Mouse (Mus musculus) adrenal gland, postnatal 36 days (tissue): ENCODE data around the gene Tnfrsf23. TPM values are rescaled to one million over a fixed set of nuclear protein-coding genes. Genes with fewer than 3 reads are reported as not detected.
"Not testable (repeated sequence)": the region's sequence is repeated elsewhere in the genome, so short reads cannot be mapped to it uniquely, and the experiment has no call there.

ENCODE experiments used
- DNase-seq, 2 experiments: peaks; one replicate each; pipeline ENCODE4 v3.0.0; 2021; ENCODE audit warnings: mixed read lengths in 1 of 2
- total RNA-seq, 2 experiments: library from RNA; stranded (reverse); gene quantifications; 2 replicates each; pipeline ENCODE4 v1.2.3; 2021

The Tnfrsf23 gene
- total RNA-seq, 2 experiments from 2014 or later, result 3.1 to 4.3 TPM

- not testable (repeated sequence) for DNase-seq
Measured at GRCm38 (mm10) chr7:143684569-143684968, 1.1 kb downstream of the Tnfrsf23 start.

DNA sequence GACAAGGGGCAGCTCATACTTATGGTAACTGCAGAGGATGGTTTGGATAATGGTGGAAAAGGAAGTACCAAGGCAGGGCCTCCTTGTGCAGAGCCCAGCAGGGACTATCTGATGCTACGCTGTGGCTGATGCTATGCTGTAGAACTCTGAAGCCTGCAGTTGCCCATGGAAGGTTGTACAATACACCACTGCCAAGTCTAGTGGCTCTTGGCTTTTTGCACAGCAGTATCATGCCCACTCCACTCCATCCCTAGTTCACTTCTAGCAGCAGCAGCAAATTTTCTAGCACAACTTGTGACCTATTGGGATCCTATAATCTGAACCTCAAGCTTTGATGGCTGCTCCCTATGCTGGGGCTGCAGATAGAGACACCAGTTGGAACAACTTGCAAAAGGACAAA lies 4.1 kb downstream of the Tnfrsf23 start:
- DNase-seq, result no peak

DNA sequence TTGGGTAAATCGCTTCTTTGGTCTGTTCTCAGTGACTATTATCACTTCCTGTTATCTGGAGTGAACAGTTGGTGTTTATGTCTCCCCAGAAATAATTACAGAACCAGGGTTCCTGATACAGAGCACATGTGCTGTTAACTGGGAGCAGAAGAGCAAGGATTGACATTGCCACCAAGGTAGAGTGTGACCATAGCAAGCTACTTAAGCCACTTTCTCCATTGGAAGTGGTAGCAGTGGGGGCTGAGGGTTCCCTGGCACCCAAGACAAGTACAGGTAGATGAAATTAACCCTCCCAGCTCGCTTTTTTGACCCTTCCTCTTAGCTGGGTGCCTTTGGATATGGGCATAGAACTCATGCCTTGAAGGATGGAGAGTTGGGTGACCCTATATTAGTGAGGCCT lies 4.8 kb downstream of the Tnfrsf23 start:
- not testable (repeated sequence) for DNase-seq

DNA sequence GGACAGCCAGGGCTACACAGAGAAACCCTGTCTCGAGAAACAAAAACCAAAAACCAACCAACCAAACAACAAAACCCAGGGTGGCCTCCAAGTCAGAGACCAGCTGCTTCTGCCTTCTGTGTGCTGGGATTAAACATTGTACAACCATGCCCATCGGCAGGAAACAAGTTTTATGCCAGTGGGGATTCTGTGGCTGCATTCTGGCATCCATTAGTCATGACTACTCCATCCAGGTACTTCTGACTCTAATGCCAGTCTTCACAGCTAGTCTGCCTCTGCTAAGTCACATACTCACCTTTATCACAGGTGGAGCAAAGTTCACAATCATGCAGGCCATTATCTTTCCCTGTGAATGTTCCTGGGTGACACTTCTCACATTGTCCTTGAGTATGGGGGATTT lies 6.0 kb downstream of the Tnfrsf23 start:
- not testable (repeated sequence) for DNase-seq

GRCm38 (mm10) chr7:143666427-143667311 lies 19.0 kb downstream of the Tnfrsf23 start:
- DNase-seq, result no peak

- DNase-seq, result no peak
Measured at GRCm38 (mm10) chr7:143663470-143663869, 22.2 kb downstream of the Tnfrsf23 start.

- DNase-seq, result no peak
Measured at GRCm38 (mm10) chr7:143660797-143661196, 24.9 kb downstream of the Tnfrsf23 start.

DNA sequence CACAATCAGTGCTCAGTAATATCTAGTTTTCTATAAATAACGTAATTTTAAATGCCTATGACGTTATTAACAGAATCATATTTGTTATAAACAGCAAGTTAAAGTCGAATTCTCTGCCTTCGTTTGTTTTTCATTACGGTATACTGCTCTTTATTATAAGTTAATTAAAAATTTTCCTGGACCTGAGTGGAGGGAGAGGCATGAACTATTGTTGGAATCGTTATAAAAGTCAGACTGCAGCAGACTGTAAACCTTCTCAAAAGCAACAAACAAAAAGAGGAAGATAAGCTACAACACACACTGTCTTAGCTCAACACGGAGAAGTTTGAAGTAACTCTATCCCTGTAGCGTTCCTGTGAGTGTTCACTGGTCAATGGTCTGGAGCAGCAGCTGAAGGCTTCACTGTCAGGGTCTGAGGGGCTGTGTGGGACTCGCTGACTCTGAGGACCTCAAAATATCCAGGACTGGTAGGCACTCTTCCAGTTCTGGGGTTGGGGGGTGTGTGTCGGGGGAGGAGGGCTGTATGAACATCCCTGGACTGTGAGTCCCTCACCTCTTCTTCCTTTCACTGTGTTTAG lies 35.8 kb downstream of the Tnfrsf23 start:
- DNase-seq, result not testable (repeated sequence)

- peak; percentile 92 to 94 for DNase-seq
Measured at GRCm38 (mm10) chr7:143649034-143649768, 36.5 kb downstream of the Tnfrsf23 start, which contains the start of gene Tnfrsf22. Gene Tnfrsf22 (minus strand): TSS chr7:143649661.

DNA sequence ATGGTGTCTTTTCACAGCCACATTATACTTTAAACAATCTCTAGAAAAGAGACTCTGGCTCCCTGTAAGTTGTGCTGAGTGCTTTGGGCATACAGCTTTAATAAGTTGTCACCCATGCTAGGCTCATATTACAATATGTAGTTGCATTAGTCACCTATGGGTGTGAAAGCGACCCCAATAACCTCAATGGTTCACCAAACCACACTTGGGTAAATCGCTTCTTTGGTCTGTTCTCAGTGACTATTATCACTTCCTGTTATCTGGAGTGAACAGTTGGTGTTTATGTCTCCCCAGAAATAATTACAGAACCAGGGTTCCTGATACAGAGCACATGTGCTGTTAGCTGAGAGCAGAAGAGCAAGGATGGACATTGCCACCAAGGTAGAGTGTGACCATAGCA lies 41.7 kb downstream of the Tnfrsf23 start:
- not testable (repeated sequence) for DNase-seq

DNA sequence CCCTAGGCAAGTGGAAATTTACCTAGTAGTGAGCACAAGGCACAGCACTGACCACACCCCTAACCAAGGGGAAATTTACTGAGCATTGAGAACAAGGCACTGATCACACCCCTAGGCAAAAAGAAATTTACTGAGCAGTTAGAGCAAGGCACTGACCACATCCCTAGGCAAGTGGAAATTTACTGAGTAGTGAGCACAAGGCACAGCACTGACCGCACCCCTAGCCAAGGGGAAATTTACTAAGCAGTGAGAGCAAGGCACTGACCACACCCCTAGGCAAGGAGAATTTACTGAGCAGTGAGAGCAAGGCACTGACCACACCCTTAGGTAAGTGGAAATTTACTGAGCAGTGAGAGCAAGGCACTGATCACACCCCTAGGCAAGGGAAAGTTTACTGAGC lies 49.0 kb downstream of the Tnfrsf23 start:
- DNase-seq, result no peak

DNA sequence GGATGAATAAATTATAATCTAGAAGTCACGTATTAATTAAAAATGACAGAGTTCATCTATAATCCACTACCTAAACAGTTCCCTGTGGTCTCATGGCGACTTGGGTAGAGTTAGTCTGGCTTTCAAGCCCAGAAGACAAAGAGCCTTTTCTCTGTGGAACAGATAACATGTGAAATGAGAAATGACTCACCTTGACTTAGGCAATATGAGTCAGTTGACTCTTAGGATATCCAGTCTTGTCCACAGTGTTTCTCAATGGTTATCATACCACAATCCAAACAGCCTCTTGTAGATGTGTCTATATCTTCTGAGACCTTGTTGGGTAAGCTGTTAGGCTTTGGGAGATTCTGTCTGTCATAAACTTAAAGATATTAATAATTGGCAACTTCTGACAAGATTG lies 54.2 kb downstream of the Tnfrsf23 start:
- DNase-seq, result no peak

DNA sequence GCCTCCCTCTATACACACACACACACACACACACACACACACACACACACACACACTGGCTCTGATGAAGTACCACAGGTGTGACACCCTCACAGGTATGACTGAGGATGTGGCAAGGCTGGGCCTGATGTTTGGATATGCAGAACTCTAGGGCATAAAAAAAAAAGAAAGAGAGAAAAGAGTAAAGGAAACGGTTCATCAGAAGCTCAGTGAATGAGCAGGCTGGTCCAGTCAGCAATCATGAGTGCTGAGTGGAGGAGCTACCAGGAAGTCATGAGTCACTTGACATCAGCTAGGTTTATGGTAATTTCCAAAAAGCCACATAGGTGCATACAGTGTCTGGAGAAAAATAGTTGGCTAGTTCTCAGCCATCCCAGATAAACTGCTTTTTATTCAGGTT lies 56.2 kb downstream of the Tnfrsf23 start:
- DNase-seq, result no peak

- no peak for DNase-seq
Measured at GRCm38 (mm10) chr7:143628540-143628939, 57.1 kb downstream of the Tnfrsf23 start, which contains the start of gene Tnfrsf26. Gene Tnfrsf26 (minus strand): TSS chr7:143628722.

- no peak for DNase-seq
Measured at GRCm38 (mm10) chr7:143627555-143628286, 58.0 kb downstream of the Tnfrsf23 start.

DNA sequence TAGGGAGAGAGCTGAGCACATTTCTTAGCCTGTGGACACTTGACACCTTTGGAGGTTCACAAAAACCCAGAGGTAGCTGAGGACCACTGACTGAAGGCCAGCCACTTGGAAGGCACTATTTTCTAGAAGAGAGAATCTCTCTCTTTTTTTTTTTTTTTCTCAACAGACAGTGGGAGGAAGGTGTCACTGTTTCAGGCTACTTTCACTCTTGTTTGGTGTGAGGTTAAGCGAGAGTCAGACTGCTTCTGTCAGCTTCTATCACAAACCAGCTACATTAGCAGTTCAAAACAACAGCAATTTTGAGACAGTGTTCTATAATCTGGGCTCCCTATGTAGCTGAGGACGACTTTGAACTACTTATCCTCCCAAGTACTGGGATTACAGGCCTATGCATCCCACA lies 59.5 kb downstream of the Tnfrsf23 start:
- DNase-seq, result no peak

DNA sequence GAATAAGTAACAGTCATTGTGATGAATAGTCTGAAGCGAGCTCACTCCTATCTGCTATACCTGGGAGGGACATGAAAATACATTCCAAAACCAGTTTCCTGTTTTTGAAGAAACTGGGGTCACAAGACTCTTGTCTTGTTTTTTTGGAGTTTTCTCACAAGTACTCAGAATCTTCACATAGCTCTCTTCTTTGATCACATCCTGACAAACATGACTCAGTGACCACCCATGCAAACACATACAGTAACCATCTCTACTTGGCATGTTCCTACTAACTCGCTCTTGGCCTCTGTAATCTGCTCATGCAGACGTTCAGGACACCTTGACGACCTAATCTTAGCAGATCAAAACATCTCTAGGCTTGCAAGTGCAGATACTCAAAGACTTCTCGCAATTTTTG lies 60.5 kb downstream of the Tnfrsf23 start:
- DNase-seq, result no peak

DNA sequence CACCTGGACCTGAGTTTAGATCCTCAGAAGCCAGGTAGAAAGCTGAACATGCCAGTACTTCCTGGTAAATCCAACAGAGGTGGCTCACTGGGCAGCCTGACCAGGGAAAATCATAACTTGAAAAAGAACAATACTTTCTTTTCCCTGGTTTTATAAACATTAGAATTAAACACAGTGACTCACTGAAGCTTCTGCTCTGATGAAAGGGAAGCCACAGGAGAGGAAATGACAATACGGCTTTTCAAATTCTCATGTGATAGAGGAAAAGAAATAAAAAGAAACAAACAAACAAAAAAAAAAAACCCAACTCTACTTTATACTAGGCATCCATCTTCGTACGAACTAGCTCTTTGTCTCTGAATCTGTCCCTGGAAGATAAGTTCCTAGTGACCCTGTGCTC lies 61.1 kb downstream of the Tnfrsf23 start:
- no peak for DNase-seq

- peak in 1 of 2 experiments; percentile 21 for DNase-seq
Measured at GRCm38 (mm10) chr7:143620951-143621350, 64.7 kb downstream of the Tnfrsf23 start.
